In the genomic region with DNA sequence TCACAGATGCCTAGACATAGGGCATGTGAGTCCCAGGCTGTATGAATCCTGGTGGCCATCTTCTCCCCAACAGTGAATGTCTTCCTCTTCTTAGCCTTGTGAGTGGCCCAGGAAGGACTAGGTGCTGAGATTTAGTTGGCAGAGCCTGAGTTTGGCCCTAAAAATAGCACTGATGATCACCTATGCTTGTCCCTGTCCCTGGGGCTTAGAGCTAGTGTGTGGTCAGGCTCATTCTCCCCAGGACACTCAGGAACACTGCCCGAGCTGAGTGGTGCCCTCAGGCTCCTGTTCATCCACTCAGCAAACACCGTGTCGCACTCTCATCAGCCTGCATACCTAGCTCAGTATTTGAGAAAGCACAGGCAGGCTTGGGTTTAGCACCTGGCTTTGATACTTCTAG, we compare ENCODE assay signal across 9 mouse cellular contexts. TPM values are rescaled to one million over a fixed set of nuclear protein-coding genes. Genes with fewer than 3 reads are reported as not detected.
DNase-seq lines count a peak whose midpoint lies in the region; ATAC-seq and TF ChIP-seq lines count a peak whose summit lies in the region.
"Had no signal": no experiment of that assay in that cellular context is flagged by ENCODE, and none has a peak within 500 bp of the region (broad histone marks: within the 10 kb centered on the region; RNA-seq: fewer than 3 reads in every experiment).

No protein-coding gene starts in this region.

- peak overlapping the region; percentile 91 for H3K27ac ChIP-seq in gastrocnemius, adult 2 months
- H3K27ac ChIP-seq in embryonic facial prominence, embryonic 10.5 days (replicated peaks), result peak overlapping the region; percentile 87
- H3K27ac ChIP-seq in heart, embryonic 12.5 days (ENCODE audit: poor library complexity, severe bottlenecking), result peak overlapping the region; percentile 78
- peak overlapping the region; percentile 17; the same call in 1 of the 2 replicates for H3K27ac ChIP-seq in limb, embryonic 15.5 days
- H3K27ac ChIP-seq: liver, embryonic 13.5 days had no signal

- ATAC-seq in heart, embryonic 12.5 days (ENCODE audit: insufficient number of reproducible peaks, low FRiP score), result no peak
- ATAC-seq in limb, embryonic 15.5 days (ENCODE audit: insufficient number of reproducible peaks, low FRiP score, low TSS enrichment, low read depth), result no peak

- no peak for TF ChIP-seq CTCF in gastrocnemius, adult 2 months (IDR thresholded peaks at IDR 0.05)

- intact Hi-C loops in gastrocnemius, adult 2 months (cut with DNase I), result loop anchor here (5.0 kb wide), 1 partner anchor 174 kb away; no protein-coding TSS in a partner anchor

- peaks cover 65% of the 10 kb centered on the region for H3K4me1 ChIP-seq in embryonic facial prominence, embryonic 10.5 days
- peaks cover 41% of the 10 kb centered on the region for H3K4me1 ChIP-seq in heart, embryonic 12.5 days (replicated peaks)
- peaks cover 41% of the 10 kb centered on the region for H3K4me1 ChIP-seq in limb, embryonic 15.5 days

- peak overlapping the region; percentile 28; the same call in 1 of the 2 replicates for H3K4me3 ChIP-seq in gastrocnemius, adult 2 months
- peak overlapping the region; percentile 25; the same call in 1 of the 2 replicates for H3K4me3 ChIP-seq in embryonic facial prominence, embryonic 10.5 days
- H3K4me3 ChIP-seq in heart, embryonic 12.5 days, result no peak overlapping the region
- H3K4me3 ChIP-seq in limb, embryonic 15.5 days, result no peak overlapping the region
- H3K4me3 ChIP-seq: liver, embryonic 13.5 days had no signal

- 0 out of 2 replicates have a peak overlapping the region, but pooled peaks have one; percentile 33 for H3K9ac ChIP-seq in heart, embryonic 12.5 days
- no peak overlapping the region for H3K9ac ChIP-seq in limb, embryonic 15.5 days
- H3K9ac ChIP-seq: liver, embryonic 13.5 days had no signal

- no peaks in the 10 kb centered on the region for H3K27me3 ChIP-seq in embryonic facial prominence, embryonic 10.5 days (replicated peaks; ENCODE audit: low read depth, poor library complexity, severe bottlenecking)
- no peaks in the 10 kb centered on the region for H3K27me3 ChIP-seq in heart, embryonic 12.5 days (replicated peaks)
- H3K27me3 ChIP-seq in limb, embryonic 15.5 days, result no peaks in the 10 kb centered on the region

- peak; percentile 64 for DNase-seq in gastrocnemius, adult 2 months
- DNase-seq in gastrocnemius, postnatal 4 days (ENCODE audit: low spot score in 2 of 2), result no peak
- no peak for DNase-seq in embryonic facial prominence, embryonic 10.5 days (ENCODE audit: low spot score)
- no peak for DNase-seq in thymus, postnatal 25 days
- DNase-seq in embryo, embryonic 9.5 days (ENCODE audit: extremely low spot score), result no peak
- DNase-seq in kidney, postnatal 10 days, result no peak
- DNase-seq: liver, embryonic 13.5 days had no signal

- H3K4me2 ChIP-seq in heart, embryonic 12.5 days, result peak overlapping the region; percentile 23
- H3K4me2 ChIP-seq in limb, embryonic 15.5 days, result no peak overlapping the region
- H3K4me2 ChIP-seq: liver, embryonic 13.5 days had no signal

- WGBS in embryonic facial prominence, embryonic 10.5 days, result 40% methylated on average over 3 of the region's 3 CpGs
- WGBS in heart, embryonic 12.5 days, result 38% methylated on average over 3 of the region's 3 CpGs
- WGBS in limb, embryonic 15.5 days, result 33% methylated on average over 3 of the region's 3 CpGs

- peaks cover 13% of the 10 kb centered on the region for H3K36me3 ChIP-seq in embryonic facial prominence, embryonic 10.5 days (replicated peaks)
- no peaks in the 10 kb centered on the region for H3K36me3 ChIP-seq in heart, embryonic 12.5 days
- no peaks in the 10 kb centered on the region for H3K36me3 ChIP-seq in limb, embryonic 15.5 days
- H3K36me3 ChIP-seq: liver, embryonic 13.5 days had no signal

- peaks cover 3% of the 10 kb centered on the region; the same call in 1 of the 2 replicates for H3K9me3 ChIP-seq in embryonic facial prominence, embryonic 10.5 days
- H3K9me3 ChIP-seq in heart, embryonic 12.5 days (replicated peaks), result 0 out of 2 replicates have a peak, but pooled peaks cover 3% of the 10 kb centered on the region
- H3K9me3 ChIP-seq in limb, embryonic 15.5 days, result no peaks in the 10 kb centered on the region

RNA-seq across cellular contexts. Expression of gene Lrp4, which starts 4.0 kb away (rescaled TPM):
- total RNA-seq in gastrocnemius, adult 2 months (2021), result 10 to 100 TPM in 1 of 2 experiments, 1 to 10 TPM in 1; 7.8 to 10.2 TPM
- total RNA-seq in gastrocnemius, postnatal 4 days (2021), result 10 to 100 TPM; 33.8 to 34.7 TPM
- 8.3 and 8.4 TPM in 2 replicates for polyA plus RNA-seq in embryonic facial prominence, embryonic 10.5 days (2016; fragmentation: Nextera tagmentation; extraction: Ambion mirVana)
- polyA plus RNA-seq in heart, embryonic 12.5 days (2016; fragmentation: Nextera tagmentation; extraction: Ambion mirVana), result 4.4 and 4.9 TPM in 2 replicates
- polyA plus RNA-seq in limb, embryonic 15.5 days (2015; fragmentation: Nextera tagmentation; extraction: Ambion mirVana), result 9.3 and 9.6 TPM in 2 replicates

RNA-seq across cellular contexts. Expression of gene 1110051M20Rik, which starts 16.8 kb away (rescaled TPM):
- 10 to 100 TPM; 13.4 to 20.0 TPM for total RNA-seq in gastrocnemius, adult 2 months (2021)
- total RNA-seq in gastrocnemius, postnatal 4 days (2021), result 10 to 100 TPM; 13.8 to 18.2 TPM
- polyA plus RNA-seq in embryonic facial prominence, embryonic 10.5 days (2016; fragmentation: Nextera tagmentation; extraction: Ambion mirVana), result 75.3 and 76.9 TPM in 2 replicates
- polyA plus RNA-seq in heart, embryonic 12.5 days (2016; fragmentation: Nextera tagmentation; extraction: Ambion mirVana), result 35.7 and 40.1 TPM in 2 replicates
- 51.6 and 54.1 TPM in 2 replicates for polyA plus RNA-seq in limb, embryonic 15.5 days (2015; fragmentation: Nextera tagmentation; extraction: Ambion mirVana)

Comparison
In these comparisons a context has a peak if more than half of its experiments do, and no peak if none do; other contexts are left out.
1. H3K27ac ChIP-seq: peak in every context shown above with its lines; median percentile 91 in gastrocnemius, adult 2 months; 87 in embryonic facial prominence, embryonic 10.5 days; 78 in heart, embryonic 12.5 days; 17 in limb, embryonic 15.5 days.
2. H3K4me3 ChIP-seq: peak in gastrocnemius, adult 2 months (single experiment) and embryonic facial prominence, embryonic 10.5 days (single experiment); none in heart, embryonic 12.5 days (single experiment) and limb, embryonic 15.5 days (single experiment).